Mouse (Mus musculus) myocyte (in vitro differentiated cells): Measurements from ENCODE around the gene Fchsd2. TPM values are rescaled to one million over a fixed set of nuclear protein-coding genes. Genes with fewer than 3 reads are reported as not detected.

Experiments used
- H3K27me3 ChIP-seq: one replicate; pipeline ENCODE4 v1.6.1; 2011; ENCODE audit not compliant: control insufficient read depth, insufficient read depth, insufficient read length
- H3K36me3 ChIP-seq: one replicate; pipeline ENCODE4 v1.6.1; 2011; ENCODE audit not compliant: control insufficient read depth, insufficient read depth
- H3K4me2 ChIP-seq: one replicate; pipeline ENCODE4 v1.6.1; 2011; ENCODE audit warnings: low read depth, control low read depth
- H3K4me3 ChIP-seq: one replicate; pipeline ENCODE4 v1.5.1; 2011; ENCODE audit warnings: mild to moderate bottlenecking, control low read depth, moderate library complexity
- H3K79me2 ChIP-seq: one replicate; pipeline ENCODE4 v1.6.1; 2011; ENCODE audit not compliant: control insufficient read depth, insufficient read depth
- H3ac ChIP-seq: one replicate; pipeline ENCODE4 v1.6.1; 2011; ENCODE audit not compliant: control insufficient read depth, insufficient read length
- CEBPB ChIP-seq: IDR thresholded peaks from 2 replicates; pipeline ENCODE4 v1.6.1; 2011; ENCODE audit warnings: mild to moderate bottlenecking, moderate library complexity; ENCODE audit not compliant: poor library complexity, insufficient read depth, severe bottlenecking
- E2F4 ChIP-seq: IDR thresholded peaks from one replicate; pipeline ENCODE4 v1.6.1; 2011; ENCODE audit warnings: mild to moderate bottlenecking, control low read depth, moderate library complexity; ENCODE audit not compliant: insufficient read depth
- MAX ChIP-seq: IDR thresholded peaks from one replicate; pipeline ENCODE4 v1.6.1; 2011; ENCODE audit warnings: low read depth, mild to moderate bottlenecking, control low read depth
- MYOD1 ChIP-seq, 3 experiments: IDR thresholded peaks; one replicate each; pipeline ENCODE4 v1.6.1; 2011; ENCODE audit warnings: control low read depth in 2 of 3, low read depth in 2 of 3, mild to moderate bottlenecking in 2 of 3, moderate library complexity in 1 of 3; ENCODE audit not compliant: insufficient read length in 2 of 3, control insufficient read depth in 1 of 3
- MYOG ChIP-seq, 3 experiments: IDR thresholded peaks; one replicate each; pipeline ENCODE4 v1.6.1; 2011; ENCODE audit warnings: control low read depth in 2 of 3, low read depth in 2 of 3, mild to moderate bottlenecking in 2 of 3; ENCODE audit not compliant: insufficient read length in 2 of 3, control insufficient read depth in 1 of 3, insufficient read depth in 1 of 3
- POLR2A ChIP-seq: IDR thresholded peaks from one replicate; pipeline ENCODE4 v1.6.1; 2011; ENCODE audit warnings: low read depth, mild to moderate bottlenecking, control low read depth, moderate library complexity; ENCODE audit not compliant: insufficient read length
- POLR2AphosphoS2 ChIP-seq: IDR thresholded peaks from one replicate; pipeline ENCODE4 v1.6.1; 2011; ENCODE audit warnings: low read depth, control low read depth; ENCODE audit not compliant: insufficient read length
- REST ChIP-seq: IDR thresholded peaks from one replicate; pipeline ENCODE4 v1.6.1; 2011; ENCODE audit warnings: mild to moderate bottlenecking, control low read depth, moderate library complexity; ENCODE audit not compliant: insufficient read depth, insufficient read length
- SRF ChIP-seq: IDR thresholded peaks from one replicate; pipeline ENCODE4 v1.6.1; 2011; ENCODE audit warnings: low read depth; ENCODE audit not compliant: control insufficient read depth, insufficient read length
- TCF12 ChIP-seq: IDR thresholded peaks from one replicate; pipeline ENCODE4 v1.6.1; 2011; ENCODE audit warnings: mild to moderate bottlenecking, control low read depth; ENCODE audit not compliant: poor library complexity, insufficient read depth, severe bottlenecking
- TCF3 ChIP-seq: IDR thresholded peaks from one replicate; pipeline ENCODE4 v1.6.1; 2011; ENCODE audit warnings: low read depth, control low read depth; ENCODE audit not compliant: insufficient read length
- USF1 ChIP-seq: IDR thresholded peaks from one replicate; pipeline ENCODE4 v1.6.1; 2011; ENCODE audit warnings: low read depth, mild to moderate bottlenecking, control low read depth, moderate library complexity
- polyA plus RNA-seq: library from polyadenylated mRNA; unstranded; fragments of >200 nt; fragmentation: generic; extraction: Trizol; gene quantifications from one replicate; pipeline ENCODE4 v1.2.1, GENCODE M21; 2012; ENCODE audit warnings: missing spikeins

Gene Fchsd2
- polyA plus RNA-seq, 1 experiment = 5.7 TPM

- Histone ChIP-seq H3K36me3 (peaks cover 13% of the 10 kb centered on the region), H3ac (no peak overlapping the region), H3K4me2 (no peak overlapping the region), H3K4me3 (no peak overlapping the region), H3K27me3 (no peaks in the 10 kb centered on the region), H3K79me2 (no peaks in the 10 kb centered on the region)
- TF ChIP-seq REST (no peak), SRF (no peak), E2F4 (no peak)
These were observed 195.8 kb downstream of the Fchsd2 start for GRCm38 (mm10) chr7:101288436-101288835.

- H3K36me3 ChIP-seq = peaks cover 15% of the 10 kb centered on the region
- H3K79me2 ChIP-seq = no peaks in the 10 kb centered on the region
- no peak overlapping the region for H3K4me2 ChIP-seq
- TF ChIP-seq POLR2A (no peak), CEBPB (no peak), TCF3 (no peak)
- H3K27me3 ChIP-seq = no peaks in the 10 kb centered on the region
- no peak overlapping the region for H3K4me3 ChIP-seq
- H3ac ChIP-seq = no peak overlapping the region
These were observed 197.7 kb downstream of the Fchsd2 start for GRCm38 (mm10) chr7:101290401-101290800.

- TF ChIP-seq REST (no peak), CEBPB (no peak), SRF (no peak), TCF3 (no peak), MYOG (IDR thresholded peaks at IDR 0.05; ENCODE audit: control insufficient read depth in 1 of 3, insufficient read depth in 1 of 3, insufficient read length in 2 of 3, low read depth in 2 of 3) (no peak), MAX (no peak), USF1 (no peak), TCF12 (no peak), POLR2AphosphoS2 (no peak), E2F4 (no peak)
- Histone ChIP-seq H3K4me3 (no peak overlapping the region), H3K36me3 (peaks cover 18% of the 10 kb centered on the region), H3K79me2 (no peaks in the 10 kb centered on the region), H3ac (no peak overlapping the region), H3K4me2 (no peak overlapping the region), H3K27me3 (no peaks in the 10 kb centered on the region)
These were observed 198.5 kb downstream of the Fchsd2 start for GRCm38 (mm10) chr7:101291211-101291610.

- TF ChIP-seq MYOD1 (IDR thresholded peaks at IDR 0.05; ENCODE audit: control insufficient read depth in 1 of 3, insufficient read length in 2 of 3, low read depth in 2 of 3) = no peak
- TF ChIP-seq TCF3 = no peak
- no peak for TF ChIP-seq SRF
- no peak for TF ChIP-seq E2F4
- no peak for TF ChIP-seq CEBPB
- no peak for TF ChIP-seq TCF12
- no peak for TF ChIP-seq POLR2A
- TF ChIP-seq USF1 = no peak
- no peak for TF ChIP-seq POLR2AphosphoS2
- no peak for TF ChIP-seq MYOG (IDR thresholded peaks at IDR 0.05; ENCODE audit: control insufficient read depth in 1 of 3, insufficient read depth in 1 of 3, insufficient read length in 2 of 3, low read depth in 2 of 3)
- TF ChIP-seq REST = no peak
- no peak for TF ChIP-seq MAX
- H3K27me3 ChIP-seq = no peaks in the 10 kb centered on the region
- no peaks in the 10 kb centered on the region for H3K79me2 ChIP-seq
- peaks cover 16% of the 10 kb centered on the region for H3K36me3 ChIP-seq
- no peak overlapping the region for H3K4me3 ChIP-seq
- H3K4me2 ChIP-seq = no peak overlapping the region
- no peak overlapping the region for H3ac ChIP-seq
These were observed 199.0 kb downstream of the Fchsd2 start for GRCm38 (mm10) chr7:101291641-101292040.

- Histone ChIP-seq H3K4me2 (no peak overlapping the region), H3K4me3 (no peak overlapping the region), H3K36me3 (peaks cover 13% of the 10 kb centered on the region), H3ac (no peak overlapping the region), H3K79me2 (no peaks in the 10 kb centered on the region), H3K27me3 (no peaks in the 10 kb centered on the region)
- TF ChIP-seq TCF3 (no peak), USF1 (no peak), MYOD1 (IDR thresholded peaks at IDR 0.05; ENCODE audit: control insufficient read depth in 1 of 3, insufficient read length in 2 of 3, low read depth in 2 of 3) (no peak), REST (no peak), E2F4 (no peak), POLR2A (no peak), POLR2AphosphoS2 (no peak), TCF12 (no peak), MAX (no peak), CEBPB (no peak), MYOG (IDR thresholded peaks at IDR 0.05; ENCODE audit: control insufficient read depth in 1 of 3, insufficient read depth in 1 of 3, insufficient read length in 2 of 3, low read depth in 2 of 3) (no peak)
These were observed 199.4 kb downstream of the Fchsd2 start for GRCm38 (mm10) chr7:101292086-101292485.

- Histone ChIP-seq H3K4me3 (no peak overlapping the region), H3K79me2 (no peaks in the 10 kb centered on the region), H3ac (no peak overlapping the region), H3K4me2 (no peak overlapping the region), H3K27me3 (no peaks in the 10 kb centered on the region), H3K36me3 (peaks cover 13% of the 10 kb centered on the region)
- no peak for TF ChIP-seq POLR2AphosphoS2
- no peak for TF ChIP-seq MYOG (IDR thresholded peaks at IDR 0.05; ENCODE audit: control insufficient read depth in 1 of 3, insufficient read depth in 1 of 3, insufficient read length in 2 of 3, low read depth in 2 of 3)
- no peak for TF ChIP-seq USF1
- no peak for TF ChIP-seq SRF
- TF ChIP-seq REST = no peak
- TF ChIP-seq CEBPB = no peak
- no peak for TF ChIP-seq TCF12
- no peak for TF ChIP-seq MAX
- TF ChIP-seq POLR2A = no peak
- no peak for TF ChIP-seq TCF3
- TF ChIP-seq E2F4 = no peak
- TF ChIP-seq MYOD1 (IDR thresholded peaks at IDR 0.05; ENCODE audit: control insufficient read depth in 1 of 3, insufficient read length in 2 of 3, low read depth in 2 of 3) = no peak
These were observed 200.0 kb downstream of the Fchsd2 start for GRCm38 (mm10) chr7:101292696-101293095.
